Mouse (Mus musculus): ENCODE measurements around the gene Krt1.

Krt1 gene

GRCm38 (mm10) chr15:101850694-101851093, at the start of gene Krt1:
Gene Krt1, minus strand, starts transcription at chr15:101850794.
- in situ Hi-C loops (cut with MboI, MseI), result no loop called here

- in situ Hi-C loops (cut with MboI, MseI), result no loop called here
These were observed 44.6 kb upstream of the Krt1 start for GRCm38 (mm10) chr15:101895216-101895615.

- in situ Hi-C loops (cut with MboI, MseI), result no loop called here
These were observed 42.2 kb upstream of the Krt1 start, which contains the start of gene Krt76 for GRCm38 (mm10) chr15:101892820-101893219. Gene Krt76, minus strand, starts transcription at chr15:101892920.

- in situ Hi-C loops (cut with MboI, MseI), result loop anchor here (10.0 kb wide), 1 partner anchor 185 kb away; no protein-coding TSS in a partner anchor
These were observed 29.2 kb upstream of the Krt1 start for GRCm38 (mm10) chr15:101879776-101880175.

GRCm38 (mm10) chr15:101878041-101878440, 27.4 kb upstream of the Krt1 start:
- in situ Hi-C loops (cut with MboI, MseI), result loop anchor here (10.0 kb wide), 1 partner anchor 187 kb away; no protein-coding TSS in a partner anchor

- in situ Hi-C loops (cut with MboI, MseI), result loop anchor here (10.0 kb wide), 1 partner anchor 190 kb away; no protein-coding TSS in a partner anchor
These were observed 23.8 kb upstream of the Krt1 start for GRCm38 (mm10) chr15:101874383-101874782.

- in situ Hi-C loops (cut with MboI, MseI), result loop anchor here (10.0 kb wide), 1 partner anchor 192 kb away; no protein-coding TSS in a partner anchor
These were observed 22.6 kb upstream of the Krt1 start for GRCm38 (mm10) chr15:101873231-101873630.

- in situ Hi-C loops (cut with MboI, MseI), result no loop called here
These were observed 18.8 kb upstream of the Krt1 start, which contains the start of gene Krt77 for GRCm38 (mm10) chr15:101869431-101869830. Gene Krt77, minus strand, starts transcription at chr15:101869705.

- in situ Hi-C loops (cut with MboI, MseI), result no loop called here
These were observed 16.2 kb upstream of the Krt1 start for GRCm38 (mm10) chr15:101866754-101867153.

GRCm38 (mm10) chr15:101860421-101861130, 10.0 kb upstream of the Krt1 start:
- in situ Hi-C loops (cut with MboI, MseI), result no loop called here

- in situ Hi-C loops (cut with MboI, MseI), result no loop called here
These were observed 9.2 kb upstream of the Krt1 start for GRCm38 (mm10) chr15:101859735-101860170.

- in situ Hi-C loops (cut with MboI, MseI), result no loop called here
These were observed 8.3 kb upstream of the Krt1 start for GRCm38 (mm10) chr15:101858673-101859425.

- in situ Hi-C loops (cut with MboI, MseI), result no loop called here
These were observed 6.1 kb upstream of the Krt1 start for GRCm38 (mm10) chr15:101856696-101857095.

- in situ Hi-C loops (cut with MboI, MseI), result no loop called here
These were observed 5.1 kb upstream of the Krt1 start for GRCm38 (mm10) chr15:101855732-101856131.

- in situ Hi-C loops (cut with MboI, MseI), result no loop called here
These were observed 3.7 kb upstream of the Krt1 start for GRCm38 (mm10) chr15:101854294-101854693.

- in situ Hi-C loops (cut with MboI, MseI), result no loop called here
These were observed 2.0 kb upstream of the Krt1 start for GRCm38 (mm10) chr15:101852571-101852970.

GRCm38 (mm10) chr15:101845971-101846403, 4.6 kb downstream of the Krt1 start:
- in situ Hi-C loops (cut with MboI, MseI), result no loop called here

- in situ Hi-C loops (cut with MboI, MseI), result no loop called here
These were observed 7.4 kb downstream of the Krt1 start for GRCm38 (mm10) chr15:101843192-101843591.

GRCm38 (mm10) chr15:101834784-101835328, 15.7 kb downstream of the Krt1 start:
- in situ Hi-C loops (cut with MboI, MseI), result no loop called here

GRCm38 (mm10) chr15:101833131-101833530, 17.5 kb downstream of the Krt1 start:
- in situ Hi-C loops (cut with MboI, MseI), result no loop called here

- in situ Hi-C loops (cut with MboI, MseI), result no loop called here
These were observed 21.2 kb downstream of the Krt1 start for GRCm38 (mm10) chr15:101829441-101829840.

- in situ Hi-C loops (cut with MboI, MseI), result no loop called here
These were observed 28.8 kb downstream of the Krt1 start for GRCm38 (mm10) chr15:101821786-101822185.

Data from T-helper 2 cell (primary cell).